Mouse (Mus musculus) myocyte (in vitro differentiated cells): Measurements from ENCODE around the gene Mbd3. TPM values are rescaled to one million over a fixed set of nuclear protein-coding genes. Genes with fewer than 3 reads are reported as not detected.

ENCODE experiments used
- H3K27me3 ChIP-seq: one replicate; pipeline ENCODE4 v1.6.1; 2011; ENCODE audit not compliant: control insufficient read depth, insufficient read depth, insufficient read length
- H3K36me3 ChIP-seq: one replicate; pipeline ENCODE4 v1.6.1; 2011; ENCODE audit not compliant: control insufficient read depth, insufficient read depth
- H3K4me2 ChIP-seq: one replicate; pipeline ENCODE4 v1.6.1; 2011; ENCODE audit warnings: low read depth, control low read depth
- H3K4me3 ChIP-seq: one replicate; pipeline ENCODE4 v1.5.1; 2011; ENCODE audit warnings: mild to moderate bottlenecking, control low read depth, moderate library complexity
- H3K79me2 ChIP-seq: one replicate; pipeline ENCODE4 v1.6.1; 2011; ENCODE audit not compliant: control insufficient read depth, insufficient read depth
- H3ac ChIP-seq: one replicate; pipeline ENCODE4 v1.6.1; 2011; ENCODE audit not compliant: control insufficient read depth, insufficient read length
- CEBPB ChIP-seq: IDR thresholded peaks from 2 replicates; pipeline ENCODE4 v1.6.1; 2011; ENCODE audit warnings: mild to moderate bottlenecking, moderate library complexity; ENCODE audit not compliant: poor library complexity, insufficient read depth, severe bottlenecking
- E2F4 ChIP-seq: IDR thresholded peaks from one replicate; pipeline ENCODE4 v1.6.1; 2011; ENCODE audit warnings: mild to moderate bottlenecking, control low read depth, moderate library complexity; ENCODE audit not compliant: insufficient read depth
- MAX ChIP-seq: IDR thresholded peaks from one replicate; pipeline ENCODE4 v1.6.1; 2011; ENCODE audit warnings: low read depth, mild to moderate bottlenecking, control low read depth
- MYOD1 ChIP-seq, 3 experiments: IDR thresholded peaks; one replicate each; pipeline ENCODE4 v1.6.1; 2011; ENCODE audit warnings: control low read depth in 2 of 3, low read depth in 2 of 3, mild to moderate bottlenecking in 2 of 3, moderate library complexity in 1 of 3; ENCODE audit not compliant: insufficient read length in 2 of 3, control insufficient read depth in 1 of 3
- MYOG ChIP-seq, 3 experiments: IDR thresholded peaks; one replicate each; pipeline ENCODE4 v1.6.1; 2011; ENCODE audit warnings: control low read depth in 2 of 3, low read depth in 2 of 3, mild to moderate bottlenecking in 2 of 3; ENCODE audit not compliant: insufficient read length in 2 of 3, control insufficient read depth in 1 of 3, insufficient read depth in 1 of 3
- POLR2A ChIP-seq: IDR thresholded peaks from one replicate; pipeline ENCODE4 v1.6.1; 2011; ENCODE audit warnings: low read depth, mild to moderate bottlenecking, control low read depth, moderate library complexity; ENCODE audit not compliant: insufficient read length
- POLR2AphosphoS2 ChIP-seq: IDR thresholded peaks from one replicate; pipeline ENCODE4 v1.6.1; 2011; ENCODE audit warnings: low read depth, control low read depth; ENCODE audit not compliant: insufficient read length
- REST ChIP-seq: IDR thresholded peaks from one replicate; pipeline ENCODE4 v1.6.1; 2011; ENCODE audit warnings: mild to moderate bottlenecking, control low read depth, moderate library complexity; ENCODE audit not compliant: insufficient read depth, insufficient read length
- SRF ChIP-seq: IDR thresholded peaks from one replicate; pipeline ENCODE4 v1.6.1; 2011; ENCODE audit warnings: low read depth; ENCODE audit not compliant: control insufficient read depth, insufficient read length
- TCF12 ChIP-seq: IDR thresholded peaks from one replicate; pipeline ENCODE4 v1.6.1; 2011; ENCODE audit warnings: mild to moderate bottlenecking, control low read depth; ENCODE audit not compliant: poor library complexity, insufficient read depth, severe bottlenecking
- TCF3 ChIP-seq: IDR thresholded peaks from one replicate; pipeline ENCODE4 v1.6.1; 2011; ENCODE audit warnings: low read depth, control low read depth; ENCODE audit not compliant: insufficient read length
- USF1 ChIP-seq: IDR thresholded peaks from one replicate; pipeline ENCODE4 v1.6.1; 2011; ENCODE audit warnings: low read depth, mild to moderate bottlenecking, control low read depth, moderate library complexity
- polyA plus RNA-seq: library from polyadenylated mRNA; unstranded; fragments of >200 nt; fragmentation: generic; extraction: Trizol; gene quantifications from one replicate; pipeline ENCODE4 v1.2.1, GENCODE M21; 2012; ENCODE audit warnings: missing spikeins

The Mbd3 gene
- polyA plus RNA-seq, 1 experiment = 190 TPM

- Histone ChIP-seq H3K4me2 (peak overlapping the region; percentile 95), H3ac (no peak overlapping the region), H3K36me3 (peaks cover 14% of the 10 kb centered on the region), H3K27me3 (no peaks in the 10 kb centered on the region), H3K4me3 (no peak overlapping the region), H3K79me2 (peaks cover 53% of the 10 kb centered on the region)
- TF ChIP-seq POLR2A (no peak), MAX (no peak), TCF12 (no peak), USF1 (no peak)
These were observed 1.4 kb upstream of the Mbd3 start for GRCm38 (mm10) chr10:80400704-80401161.

GRCm38 (mm10) chr10:80399973-80400703 lies 788 bp upstream of the Mbd3 start:
- H3K79me2 ChIP-seq = peaks cover 53% of the 10 kb centered on the region
- H3ac ChIP-seq = peak overlapping the region; percentile 83
- no peak for TF ChIP-seq MYOG (IDR thresholded peaks at IDR 0.05; ENCODE audit: control insufficient read depth in 1 of 3, insufficient read depth in 1 of 3, insufficient read length in 2 of 3, low read depth in 2 of 3)
- no peak for TF ChIP-seq POLR2AphosphoS2
- no peak for TF ChIP-seq TCF12
- TF ChIP-seq CEBPB = no peak
- no peak for TF ChIP-seq TCF3
- TF ChIP-seq MAX = no peak
- TF ChIP-seq E2F4 = no peak
- H3K4me3 ChIP-seq = peak overlapping the region; percentile 36
- H3K36me3 ChIP-seq = peaks cover 14% of the 10 kb centered on the region
- H3K4me2 ChIP-seq = peak overlapping the region; percentile 95
- no peaks in the 10 kb centered on the region for H3K27me3 ChIP-seq

- Histone ChIP-seq H3K4me3 (peak overlapping the region; percentile 36), H3K4me2 (peak overlapping the region; percentile 79), H3K27me3 (no peaks in the 10 kb centered on the region), H3ac (peak overlapping the region; percentile 83), H3K79me2 (peaks cover 43% of the 10 kb centered on the region), H3K36me3 (peaks cover 21% of the 10 kb centered on the region)
- no peak for TF ChIP-seq MAX
- TF ChIP-seq CEBPB = no peak
- TF ChIP-seq MYOG (IDR thresholded peaks at IDR 0.05; ENCODE audit: control insufficient read depth in 1 of 3, insufficient read depth in 1 of 3, insufficient read length in 2 of 3, low read depth in 2 of 3) = peak in 2 of 3 experiments; percentile 58 to 60
- TF ChIP-seq REST = peak; percentile 8
- no peak for TF ChIP-seq TCF3
- peak; percentile 96 for TF ChIP-seq POLR2A
- TF ChIP-seq USF1 = no peak
- no peak for TF ChIP-seq TCF12
- peak; percentile 99 for TF ChIP-seq POLR2AphosphoS2
- TF ChIP-seq MYOD1 (IDR thresholded peaks at IDR 0.05; ENCODE audit: control insufficient read depth in 1 of 3, insufficient read length in 2 of 3, low read depth in 2 of 3) = peak in 2 of 3 experiments; percentile 35 to 66
- TF ChIP-seq SRF = peak; percentile 83
- no peak for TF ChIP-seq E2F4
These were observed 595 bp downstream of the Mbd3 start for GRCm38 (mm10) chr10:80398719-80399190.

DNA sequence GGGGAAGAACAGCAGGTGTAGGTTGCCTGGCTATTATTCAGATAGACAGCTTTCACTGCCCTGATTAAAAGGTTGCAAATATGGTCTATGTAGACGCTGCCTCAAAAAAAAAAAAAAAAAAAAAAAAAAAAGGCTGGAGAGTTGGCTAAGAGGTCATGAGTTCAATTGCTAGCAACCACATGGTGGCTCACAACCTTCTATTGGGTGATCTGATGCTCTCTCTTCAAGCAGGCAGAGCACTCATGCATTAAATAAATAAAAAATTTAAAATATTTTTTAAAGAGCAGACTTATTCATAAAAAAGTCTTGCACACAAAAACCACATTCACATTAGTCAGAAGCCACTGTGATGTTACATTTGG lies 1.2 kb downstream of the Mbd3 start:
- Histone ChIP-seq H3K79me2 (peaks cover 37% of the 10 kb centered on the region), H3K27me3 (no peaks in the 10 kb centered on the region), H3K4me2 (peak overlapping the region; percentile 79), H3K36me3 (peaks cover 19% of the 10 kb centered on the region), H3ac (peak overlapping the region; percentile 83), H3K4me3 (peak overlapping the region; percentile 36)
- TF ChIP-seq SRF = no peak
- TF ChIP-seq MYOG (IDR thresholded peaks at IDR 0.05; ENCODE audit: control insufficient read depth in 1 of 3, insufficient read depth in 1 of 3, insufficient read length in 2 of 3, low read depth in 2 of 3) = no peak
- TF ChIP-seq POLR2AphosphoS2 = no peak
- no peak for TF ChIP-seq USF1
- no peak for TF ChIP-seq MAX
- no peak for TF ChIP-seq E2F4
- no peak for TF ChIP-seq TCF12
- TF ChIP-seq TCF3 = no peak
- TF ChIP-seq MYOD1 (IDR thresholded peaks at IDR 0.05; ENCODE audit: control insufficient read depth in 1 of 3, insufficient read length in 2 of 3, low read depth in 2 of 3) = no peak
- no peak for TF ChIP-seq REST
- TF ChIP-seq CEBPB = no peak
- TF ChIP-seq POLR2A = no peak
